Mouse (Mus musculus) adrenal gland, postnatal 10 days (tissue): Measurements from ENCODE around the gene Zfp217. TPM values are rescaled to one million over a fixed set of nuclear protein-coding genes. Genes with fewer than 3 reads are reported as not detected.
A peak's percentile ranks its signal among the peaks of the same experiment; 100 is the strongest.

Source experiments
- DNase-seq: peaks from one replicate; pipeline ENCODE4 v3.0.0; 2021; ENCODE audit warnings: mixed read lengths
- total RNA-seq, 2 experiments: library from RNA; stranded (reverse); gene quantifications; 2 replicates each; pipeline ENCODE4 v1.2.3; 2021

The Zfp217 gene
- total RNA-seq, 2 experiments from 2014 or later = 22.0 to 31.0 TPM

DNA sequence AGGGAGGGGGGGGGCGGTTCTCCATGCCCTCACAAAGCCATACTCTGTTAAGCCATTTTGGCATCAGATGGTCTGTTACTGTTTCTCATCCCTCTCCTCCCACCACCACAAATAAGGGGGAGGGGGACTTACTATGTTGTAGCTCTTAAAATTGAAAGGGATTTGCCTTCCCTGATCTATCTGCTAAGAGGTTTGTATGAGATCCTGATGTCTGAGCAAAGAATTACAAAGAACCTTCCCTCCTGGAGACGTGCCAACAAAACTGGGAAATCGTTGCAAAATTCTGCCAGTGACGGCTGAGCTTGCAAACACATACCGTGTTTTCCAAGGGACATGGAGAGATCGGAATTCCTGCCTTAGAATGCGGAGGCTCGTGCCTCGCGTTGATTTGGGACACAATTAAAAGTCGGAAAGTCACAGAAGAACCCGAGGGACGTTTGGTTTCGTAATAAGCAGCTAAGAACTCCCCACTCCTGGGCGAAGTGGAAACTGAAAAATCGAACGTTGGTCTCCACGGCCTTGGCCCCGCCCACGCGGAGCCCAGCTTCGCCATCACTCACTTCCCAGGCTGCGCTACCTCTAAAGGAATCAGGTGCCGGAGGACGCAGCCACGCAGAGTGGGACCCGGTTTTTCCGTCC is 14.7 kb downstream of the Zfp217 start:
- peak; percentile 91 for DNase-seq

DNA sequence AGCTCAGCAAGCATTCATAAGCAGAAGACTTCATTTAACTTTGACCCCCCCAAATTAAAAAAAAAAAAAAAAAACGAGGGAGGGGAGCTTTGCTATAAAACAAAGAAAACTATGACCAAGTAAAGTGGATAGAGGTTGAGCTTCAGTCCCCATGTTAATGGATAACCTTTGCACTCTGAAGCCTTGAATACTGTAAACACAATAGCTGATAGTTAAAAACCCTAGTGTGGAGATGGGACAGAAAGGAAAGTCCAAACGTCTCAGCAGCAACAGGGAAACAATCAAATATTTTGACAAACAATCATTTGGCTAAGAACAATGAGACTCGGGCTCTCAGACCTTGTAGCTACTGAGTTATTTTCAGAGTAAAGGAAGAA is 15.2 kb downstream of the Zfp217 start:
- DNase-seq = no peak

DNA sequence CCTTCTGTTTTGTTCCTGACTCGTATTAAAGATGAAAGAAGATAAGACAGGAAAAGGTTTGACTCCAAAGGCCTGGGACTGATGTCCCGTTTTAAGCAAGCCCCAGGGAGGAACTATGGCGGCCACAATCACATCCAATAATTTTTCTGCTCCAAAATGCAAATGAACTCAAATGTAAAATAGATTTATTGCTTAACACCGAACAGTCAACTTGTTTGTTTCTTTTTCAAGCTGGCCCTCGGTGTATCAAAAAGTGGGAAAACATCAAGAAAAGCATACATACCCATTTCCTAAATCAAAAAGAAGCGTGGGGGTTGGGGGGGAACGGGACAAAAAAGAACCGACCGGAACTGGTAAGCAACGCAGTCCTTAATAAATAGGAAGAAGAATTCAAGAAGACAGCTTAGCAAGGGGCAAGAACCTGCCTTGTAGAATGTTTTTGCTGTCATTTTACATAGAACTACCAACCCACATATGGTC is 15.9 kb downstream of the Zfp217 start:
- DNase-seq = no peak

DNA sequence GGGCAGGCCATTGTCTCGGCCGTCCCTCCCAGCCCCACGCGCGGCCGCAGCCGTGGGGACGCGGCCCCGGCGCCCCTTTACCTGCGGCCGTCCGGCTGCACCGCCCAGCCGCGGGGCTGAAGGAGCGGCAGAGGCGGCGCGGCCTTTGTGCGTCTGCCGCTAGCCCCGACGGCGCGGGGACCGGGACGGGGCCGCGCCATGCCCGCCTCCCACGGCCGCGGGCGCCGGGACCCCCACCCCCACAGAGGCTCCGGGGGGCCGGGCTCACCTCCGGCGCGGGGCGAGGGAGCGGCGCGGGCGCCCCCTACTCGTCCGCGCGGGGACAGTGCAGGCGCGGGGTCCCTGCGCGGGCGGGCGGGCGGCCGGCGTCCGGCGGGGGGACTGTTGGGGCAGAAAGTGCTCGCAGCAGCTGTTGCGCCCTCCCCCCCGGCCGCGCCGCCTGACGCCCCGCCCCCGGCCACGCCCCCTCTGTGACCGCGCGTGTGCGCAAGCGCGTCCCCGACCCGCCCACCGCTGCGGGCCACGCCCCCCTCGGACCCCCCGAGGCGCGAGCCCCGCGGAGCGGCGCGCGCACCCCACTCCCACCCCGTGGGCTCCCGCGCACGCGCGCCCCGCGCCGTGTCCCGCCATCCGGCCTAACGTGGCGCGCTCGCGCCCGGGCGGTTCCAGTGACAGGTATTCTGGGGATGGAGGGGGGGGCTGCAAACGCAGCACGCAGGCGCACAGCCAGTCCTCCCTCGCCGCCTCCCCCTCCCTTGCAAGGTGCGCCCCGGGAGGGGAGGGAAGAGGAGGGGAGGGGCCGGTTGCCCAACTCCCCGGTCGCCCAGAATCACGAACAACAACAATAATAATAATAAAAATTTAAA is 16.9 kb downstream of the Zfp217 start:
- peak; percentile 95 for DNase-seq

DNA sequence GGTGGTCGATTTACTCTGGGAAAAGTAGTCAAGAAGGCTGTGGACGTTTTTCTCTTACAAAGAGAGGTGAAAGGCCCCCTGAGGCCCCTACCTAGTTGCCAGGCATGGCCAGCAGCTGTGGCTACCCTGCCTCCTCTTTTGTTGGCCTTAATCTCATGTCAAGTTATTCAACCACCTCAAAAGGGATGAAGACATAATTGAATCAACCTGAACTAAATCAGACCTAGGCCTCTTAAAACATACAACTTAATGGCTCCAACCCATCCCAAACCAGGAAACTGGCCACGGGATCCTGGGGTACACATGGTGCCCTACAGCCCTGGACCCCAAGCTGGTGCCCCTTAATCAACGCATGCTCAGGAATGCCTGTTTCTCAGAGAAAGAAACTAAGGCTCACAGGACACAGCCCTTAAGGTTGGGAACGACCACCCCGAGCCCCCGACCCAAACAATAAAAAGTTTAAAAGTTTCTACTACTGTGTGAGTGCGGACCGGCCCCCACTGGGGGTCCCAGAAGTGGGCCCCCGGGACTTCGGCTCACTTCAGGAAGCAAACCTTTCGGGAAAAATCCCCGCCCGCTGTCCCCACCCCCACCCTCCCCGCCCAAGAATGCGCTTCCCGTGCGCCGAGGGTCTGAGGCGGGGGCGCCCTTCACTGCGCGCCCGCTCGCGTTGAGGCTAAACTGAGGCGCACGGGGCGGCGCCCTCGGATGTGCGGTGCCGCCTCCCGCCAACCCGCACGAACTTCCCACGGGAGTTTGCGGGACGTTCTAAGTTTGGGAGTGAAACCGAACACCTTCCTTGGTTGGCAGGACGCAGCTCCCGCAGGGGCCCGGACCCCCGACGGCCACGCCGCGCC is 17.8 kb downstream of the Zfp217 start:
- peak; percentile 50 for DNase-seq

DNA sequence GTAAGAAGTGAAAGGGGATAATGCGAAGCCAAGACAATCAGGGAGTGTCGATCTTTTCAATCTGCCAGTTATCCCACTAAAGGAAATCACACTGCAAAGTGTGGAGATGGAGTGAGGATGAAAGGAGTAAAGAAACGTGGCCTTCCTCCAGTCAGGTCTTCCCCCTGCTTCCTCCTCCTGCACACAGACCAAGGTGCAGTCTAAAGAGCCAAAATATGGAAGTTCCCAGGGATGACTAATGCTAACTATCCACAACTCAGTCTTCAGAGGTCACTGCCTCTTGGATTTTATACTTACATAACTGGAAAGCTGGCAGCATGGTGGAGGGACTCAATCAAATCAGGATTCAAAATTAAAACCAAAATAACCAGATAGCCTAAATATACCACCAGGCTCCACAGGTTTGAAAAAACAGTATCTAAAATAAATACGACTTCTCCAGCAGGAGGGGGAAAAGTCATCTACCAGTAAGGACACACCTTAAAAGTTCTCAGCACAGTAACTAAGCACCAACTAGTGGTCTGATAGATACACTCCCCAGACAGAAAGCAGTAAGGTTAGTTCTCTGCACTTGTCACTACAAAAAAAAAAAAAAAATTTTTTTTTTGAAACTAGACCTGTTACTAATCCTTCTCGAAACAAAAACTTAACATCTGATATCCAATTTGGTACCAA is 18.5 kb downstream of the Zfp217 start:
- DNase-seq = no peak

DNA sequence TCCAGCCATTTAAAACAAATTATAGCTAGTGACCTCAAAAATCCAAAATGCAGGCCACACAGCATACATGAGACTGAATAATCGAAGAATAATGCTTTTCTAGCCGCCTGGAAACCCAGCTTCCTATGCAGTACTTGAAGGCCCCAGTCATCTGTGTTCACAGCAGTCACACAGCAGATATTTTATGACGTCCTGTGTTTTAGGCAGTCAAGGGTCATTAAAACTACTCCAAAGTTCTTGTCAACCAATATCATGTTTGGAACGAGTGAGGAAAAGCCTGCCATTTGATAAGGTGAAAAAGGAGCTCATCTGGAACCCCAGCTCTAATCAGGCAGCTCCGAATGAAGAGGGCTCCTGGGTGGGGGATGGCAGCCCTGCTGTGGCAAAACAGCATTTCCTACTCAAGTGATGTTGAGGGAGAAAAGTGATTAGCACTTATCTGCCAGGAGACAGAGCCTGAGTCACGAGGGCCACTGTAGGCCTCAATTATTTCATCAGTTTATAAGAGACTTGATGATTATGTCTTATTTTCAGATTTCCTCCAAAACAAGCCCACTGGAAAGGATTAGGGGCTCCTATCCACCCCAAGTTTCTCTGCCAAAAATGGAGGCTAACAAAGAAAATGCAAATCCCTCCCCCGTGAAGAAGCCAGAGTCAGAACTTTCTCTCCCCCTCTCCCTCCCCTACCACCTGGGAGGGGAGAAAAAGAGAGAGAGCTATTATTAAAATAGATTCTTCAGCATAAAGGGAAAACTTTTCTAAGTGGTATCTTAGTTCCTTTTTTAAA is 19.2 kb downstream of the Zfp217 start:
- no peak for DNase-seq

DNA sequence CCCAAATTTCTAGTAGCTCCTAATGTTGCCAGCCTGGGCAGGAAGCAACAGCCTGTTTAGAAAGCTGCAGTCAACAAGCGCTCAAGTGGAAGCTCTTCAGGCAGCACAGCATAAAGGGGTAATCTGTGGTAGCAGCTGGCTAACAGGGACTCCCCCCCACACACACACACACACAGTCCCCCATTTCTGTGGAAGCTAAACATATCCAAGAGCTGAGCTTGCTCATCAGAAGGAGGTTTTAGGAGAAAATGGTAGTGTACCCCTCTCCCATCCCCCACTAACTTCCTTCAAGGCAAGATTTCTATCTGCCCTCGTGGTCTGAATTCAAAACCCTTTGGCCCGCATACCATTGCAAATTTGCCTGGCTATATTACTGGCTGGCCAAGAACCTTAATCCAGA is 20.4 kb downstream of the Zfp217 start:
- DNase-seq = no peak

DNA sequence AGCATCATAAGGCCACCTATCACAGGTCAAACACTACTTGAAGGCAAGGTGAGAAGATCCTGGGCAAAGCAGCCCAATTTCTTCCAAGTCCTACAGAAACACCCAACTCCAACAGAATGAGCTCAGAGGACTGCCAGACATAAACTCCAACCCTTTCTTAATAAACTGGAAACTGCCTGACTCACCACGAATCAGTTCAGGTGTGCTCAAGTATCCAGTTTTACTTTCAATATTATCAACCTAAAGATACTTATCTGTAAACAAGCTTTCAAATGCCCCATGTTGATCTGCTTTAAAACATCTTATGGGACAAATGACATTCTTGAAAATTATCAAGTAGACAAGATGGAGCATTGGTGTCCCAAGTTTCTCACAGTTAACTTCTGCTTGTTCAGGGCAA is 21.6 kb downstream of the Zfp217 start:
- no peak for DNase-seq

DNA sequence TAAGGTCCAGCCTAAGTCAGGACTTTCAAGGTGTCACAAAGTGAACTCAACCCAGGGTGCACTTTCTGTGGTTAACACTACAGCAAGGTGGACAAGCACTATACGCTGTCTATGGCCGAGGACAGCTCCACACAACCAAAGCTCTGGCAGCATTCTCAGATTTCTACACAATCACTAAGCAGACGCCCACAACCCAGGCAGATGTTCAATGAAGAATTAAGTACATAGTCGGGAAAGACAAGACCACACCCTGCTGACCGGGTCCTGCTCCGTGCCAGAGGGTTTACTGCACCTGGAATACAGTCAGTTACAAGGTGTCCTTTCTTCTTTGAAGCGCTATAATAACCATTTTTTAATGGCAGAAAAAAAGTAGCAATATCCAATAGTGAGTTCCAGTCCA is 25.7 kb downstream of the Zfp217 start:
- no peak for DNase-seq

DNA sequence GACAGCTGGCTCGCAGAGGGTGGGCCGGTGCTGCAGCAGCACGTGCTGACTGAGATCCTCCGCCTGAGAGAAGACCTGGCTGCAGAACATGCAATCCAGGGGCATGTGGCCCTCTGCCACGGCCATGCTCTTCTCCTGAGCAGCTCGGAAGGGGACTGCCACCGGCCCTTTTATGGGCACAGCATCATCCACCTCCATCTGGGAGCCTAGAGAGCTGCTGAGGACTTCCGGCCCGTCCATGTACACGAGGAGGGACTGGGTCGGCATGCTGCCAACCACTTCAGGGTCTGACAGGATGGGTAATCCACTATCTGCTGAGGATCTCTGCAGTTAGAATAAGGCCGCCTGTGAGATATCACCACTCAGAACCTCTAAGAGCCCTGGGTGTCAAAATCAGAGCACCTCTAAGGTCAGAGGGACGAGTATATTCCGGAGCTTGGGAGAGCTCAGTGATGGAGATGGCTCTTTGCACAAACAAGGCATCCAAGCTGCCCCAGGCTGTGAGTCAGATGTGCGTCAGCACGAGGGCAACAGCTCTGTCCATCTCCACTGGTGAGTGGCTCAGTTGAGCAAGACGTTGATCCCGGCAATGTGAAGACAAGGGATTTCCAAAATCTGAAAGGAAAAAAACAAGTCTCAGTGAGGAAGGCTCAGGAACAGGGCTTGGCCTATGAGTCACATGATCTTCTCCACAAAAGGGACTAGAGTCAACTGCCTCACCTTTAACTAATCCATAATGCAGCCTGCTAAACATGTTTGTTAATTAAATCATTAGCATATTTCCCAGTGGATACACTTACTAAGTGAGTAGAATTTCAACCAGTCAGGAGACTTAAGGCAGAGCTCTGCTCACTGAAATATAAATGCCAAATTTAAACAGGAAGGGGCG is 27.5 kb downstream of the Zfp217 start:
- no peak for DNase-seq

DNA sequence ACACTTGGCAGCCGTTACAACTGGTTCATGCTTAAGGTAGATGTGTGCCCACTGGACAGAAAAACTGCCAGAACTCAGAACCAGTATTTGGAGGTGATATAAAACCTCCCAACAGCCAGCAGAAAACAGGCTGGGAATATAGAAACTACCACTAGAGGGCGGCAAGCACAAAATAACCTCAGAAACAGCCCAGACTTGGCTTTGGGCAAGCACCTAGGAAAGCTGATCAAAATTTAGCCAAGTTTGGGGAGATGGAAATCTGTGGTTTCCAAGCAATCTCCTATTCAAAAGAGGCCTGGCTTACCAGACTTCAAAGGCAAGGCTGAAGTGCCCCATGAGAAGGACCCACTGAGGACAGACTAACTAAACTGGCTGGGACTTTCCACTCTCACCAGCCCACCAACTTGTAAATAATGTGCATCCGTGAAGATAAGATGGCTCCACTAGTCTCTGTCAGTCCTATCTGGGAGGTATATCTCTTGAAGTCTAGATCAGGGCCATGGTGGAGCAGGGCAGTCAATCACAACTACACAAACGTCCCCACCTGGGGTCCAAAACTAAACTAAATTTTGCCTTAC is 31.1 kb downstream of the Zfp217 start:
- DNase-seq = peak; percentile 76

DNA sequence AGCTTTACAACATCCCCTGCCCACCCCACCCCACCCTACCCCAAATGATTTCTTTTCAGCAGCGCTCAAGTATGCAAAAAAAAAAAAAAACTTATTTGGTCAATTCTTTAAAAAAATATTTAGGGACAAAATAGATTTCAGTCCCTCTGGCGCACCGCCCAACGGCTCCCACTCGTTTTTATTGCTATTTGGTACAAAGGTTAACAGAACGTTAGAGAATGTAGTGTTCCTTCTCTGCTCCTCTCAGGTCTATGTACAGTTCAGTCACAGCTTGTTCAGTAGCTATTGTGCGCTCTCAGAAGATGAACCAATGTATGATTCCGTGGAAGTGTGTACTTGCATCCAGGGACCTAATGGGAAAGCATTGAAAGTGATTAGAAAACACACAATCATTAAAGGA is 37.6 kb downstream of the Zfp217 start:
- no peak for DNase-seq

DNA sequence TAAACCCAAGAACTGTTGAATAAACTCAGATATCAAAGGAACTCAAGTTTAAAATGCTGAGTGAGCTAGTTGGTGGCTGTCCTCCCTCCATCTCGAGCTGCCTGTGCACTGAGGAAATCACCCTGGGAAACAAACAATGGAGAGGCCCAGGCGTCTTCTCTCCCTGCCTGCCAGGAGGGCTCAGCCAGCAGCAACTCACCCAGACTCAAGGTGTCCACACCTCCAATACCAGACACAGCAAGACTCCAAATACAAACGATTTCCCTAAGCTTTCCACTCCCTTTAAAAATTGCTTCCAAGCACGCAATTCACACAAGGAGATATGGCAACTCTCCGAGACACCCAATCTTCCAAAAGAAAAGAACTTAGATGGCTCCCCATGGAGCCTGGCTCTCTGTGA is 38.4 kb downstream of the Zfp217 start:
- DNase-seq = no peak

DNA sequence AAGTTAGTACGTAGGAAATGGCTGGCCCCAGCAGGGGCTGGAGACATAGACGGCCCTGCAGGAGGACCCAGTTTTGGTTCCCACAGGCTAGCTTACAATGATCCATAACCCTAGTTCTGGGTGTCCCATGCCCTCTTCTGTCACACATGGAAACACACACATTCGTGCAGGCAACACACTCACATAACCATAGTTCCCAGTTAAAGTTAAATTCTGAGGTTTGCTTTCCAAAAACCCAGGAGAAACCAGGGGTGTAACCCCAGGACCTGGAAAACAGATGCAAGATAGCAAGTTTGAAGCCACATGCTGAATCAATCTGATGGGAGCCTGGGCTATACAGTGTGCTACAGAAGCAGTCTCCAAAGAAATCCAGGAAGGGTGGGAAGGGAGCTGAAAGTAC is 40.1 kb downstream of the Zfp217 start:
- no peak for DNase-seq

DNA sequence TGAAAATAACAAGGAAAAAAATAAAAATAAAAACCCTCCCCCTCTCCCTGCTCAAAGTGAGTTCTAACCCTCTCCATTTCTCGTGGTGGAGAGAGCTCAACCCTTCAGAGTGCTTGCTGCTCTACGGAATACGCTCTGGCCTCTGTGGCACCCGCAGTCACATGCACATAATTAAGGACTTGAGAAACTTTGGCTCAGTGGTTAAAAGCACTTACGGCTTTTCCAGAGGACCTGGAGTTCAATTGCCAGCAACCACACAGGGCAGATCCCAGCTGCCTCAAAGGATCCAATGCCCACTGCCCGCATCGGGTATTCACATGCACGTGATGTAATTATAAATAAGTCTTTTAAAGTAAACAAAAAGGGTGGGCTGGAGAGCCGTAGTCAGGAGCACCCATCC is 41.9 kb downstream of the Zfp217 start:
- no peak for DNase-seq

DNA sequence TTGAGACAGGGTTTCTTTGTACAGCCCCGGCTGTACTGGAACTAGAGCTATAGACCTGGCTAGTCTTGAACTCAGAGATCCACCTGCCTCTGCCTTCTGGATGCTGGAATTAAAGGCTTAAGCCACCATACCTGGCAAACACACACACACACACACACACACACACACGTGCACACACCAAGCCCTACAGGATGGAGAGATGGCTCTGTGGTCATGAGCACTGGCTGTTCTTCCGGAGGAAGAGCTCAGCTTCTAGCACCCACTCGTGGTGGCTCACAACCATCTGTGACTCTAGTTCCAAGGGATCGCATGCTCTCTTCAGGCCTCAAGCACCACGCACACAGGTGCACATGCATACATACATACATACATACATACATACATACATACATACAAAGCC is 43.5 kb downstream of the Zfp217 start:
- DNase-seq = no peak

DNA sequence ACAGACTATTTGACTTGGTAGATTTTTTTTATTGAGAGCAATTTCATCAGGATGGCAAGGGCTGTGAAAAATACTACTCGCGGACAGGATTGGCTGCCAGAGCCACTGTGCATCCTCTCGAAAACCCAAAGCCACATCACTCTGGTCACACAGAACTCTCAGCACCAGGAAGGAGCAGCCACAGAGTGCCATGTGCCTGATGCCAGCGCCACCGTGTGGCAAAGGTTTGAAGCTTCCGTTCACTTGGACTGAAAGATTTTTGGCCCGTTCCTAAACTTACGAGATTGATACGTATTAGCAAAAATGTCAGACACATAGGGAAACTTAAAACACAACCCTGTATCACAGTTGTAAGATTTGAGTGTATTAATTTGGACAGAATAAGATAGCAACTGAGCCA is 44.1 kb downstream of the Zfp217 start:
- DNase-seq = peak; percentile 75

DNA sequence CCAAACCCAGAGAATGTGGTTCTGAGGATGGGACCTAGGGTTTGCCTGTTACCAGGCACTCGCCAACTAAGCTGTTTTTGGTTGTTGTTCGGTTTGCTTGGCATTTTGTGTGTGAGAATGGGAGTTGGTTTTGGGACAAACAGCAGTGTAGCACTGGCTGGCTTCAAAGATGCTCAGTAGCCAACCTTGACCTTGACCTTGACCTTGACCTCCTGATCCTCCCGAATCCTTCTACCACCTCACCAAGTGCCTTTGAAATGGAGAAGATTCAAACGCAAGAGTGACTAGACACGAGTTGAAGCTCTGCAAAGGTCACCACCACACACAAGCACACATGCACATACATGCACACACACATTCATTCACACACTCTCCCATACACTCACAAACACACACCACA is 44.6 kb downstream of the Zfp217 start:
- DNase-seq = no peak

DNA sequence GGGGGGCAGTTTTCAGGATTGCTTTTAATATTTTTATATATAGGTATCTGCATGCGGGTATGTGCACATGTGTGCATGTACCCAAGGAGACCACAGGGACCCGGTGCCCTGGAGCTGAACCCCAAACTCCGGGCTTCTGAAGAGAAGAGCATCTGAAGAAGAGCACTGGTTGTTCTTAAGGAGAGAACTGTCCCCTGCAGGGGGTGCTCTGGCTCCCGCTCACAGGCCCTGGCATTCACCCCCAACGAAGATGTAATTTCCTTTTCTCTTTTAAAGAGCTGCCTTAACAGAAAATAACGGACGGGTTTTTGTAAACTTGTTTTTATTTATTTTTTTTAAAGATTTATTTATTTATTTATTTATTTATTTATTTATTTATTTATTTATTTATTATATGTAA is 46.0 kb downstream of the Zfp217 start:
- DNase-seq = no peak
